Mouse (Mus musculus) thymus, adult 18-20 months (tissue): ENCODE measurements around the gene Vmn2r65.

Source experiments
- DNase-seq, 2 experiments: peaks; one replicate each; pipeline ENCODE4 v3.0.0; 2022; ENCODE audit warnings: mixed read lengths in 2 of 2

Vmn2r65 gene

GRCm38 (mm10) chr7:84964015-84964414, at the start of gene Vmn2r65:
TSS of gene Vmn2r65 (minus strand) at chr7:84964115.
- DNase-seq = no peak

- DNase-seq = no peak
Observed at GRCm38 (mm10) chr7:85012168-85012567, 48.3 kb upstream of the Vmn2r65 start, which contains the start of gene Vmn2r66. TSS of gene Vmn2r66 (minus strand) at chr7:85012268.

GRCm38 (mm10) chr7:84996694-84997093, 32.8 kb upstream of the Vmn2r65 start:
- DNase-seq = no peak
